Mouse (Mus musculus) CD4-positive helper T cell, adult 2 months (primary cell): ENCODE results near the gene Zc3h6.

Experiments used
- DNase-seq: peaks from one replicate; pipeline ENCODE4 v3.0.0-alpha.2; 2012; ENCODE audit warnings: low read depth, missing footprints, low spot score

The Zc3h6 gene

DNA sequence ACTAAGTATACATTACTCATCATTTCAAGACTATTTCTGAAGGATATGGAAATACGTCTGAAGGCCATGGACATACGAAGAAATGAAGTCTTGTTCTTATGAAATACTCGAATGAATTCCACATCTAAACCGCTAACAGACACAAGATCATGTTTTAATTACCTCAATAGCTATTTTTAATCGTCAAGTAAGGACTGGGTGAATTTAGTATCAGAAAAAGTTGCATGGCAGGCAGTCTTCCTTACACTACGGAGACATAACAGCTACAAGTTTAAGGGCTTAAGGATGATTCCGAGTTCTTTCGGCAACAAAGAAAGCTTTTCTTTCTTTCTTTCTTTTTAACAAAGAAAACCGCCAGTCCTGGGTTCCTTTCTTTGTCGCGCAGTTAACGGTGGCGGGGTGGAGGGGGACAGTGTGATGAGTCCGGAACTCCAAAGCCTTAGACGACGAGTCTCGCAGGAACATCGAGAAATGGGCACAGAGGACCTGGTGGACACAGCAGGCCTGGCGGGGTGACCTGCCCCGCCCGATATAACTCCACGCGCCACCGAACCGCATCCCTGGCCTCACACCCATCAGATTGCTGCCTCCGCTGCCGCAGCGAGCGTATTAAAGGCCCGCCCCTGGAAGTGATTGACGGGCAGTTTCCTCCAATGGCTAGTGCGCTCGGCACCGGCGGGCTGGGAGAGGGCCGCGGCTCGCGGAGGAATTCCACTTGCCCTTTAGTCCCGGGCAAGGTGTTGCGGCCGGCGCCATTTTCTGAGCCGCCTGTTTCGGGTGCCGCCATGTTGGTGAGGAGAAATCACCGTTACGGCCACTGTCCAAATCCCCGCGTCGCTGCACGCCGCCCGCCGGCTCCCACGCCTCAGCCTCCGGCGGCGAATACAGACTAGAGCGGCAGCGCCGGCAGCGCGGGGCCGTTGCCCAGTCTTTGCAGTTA, at the start of gene Zc3h6:
TSS of gene Zc3h6 (plus strand) at position 762 of the 940 bp plus-strand sequence.
- DNase-seq: peak; percentile 98

DNA sequence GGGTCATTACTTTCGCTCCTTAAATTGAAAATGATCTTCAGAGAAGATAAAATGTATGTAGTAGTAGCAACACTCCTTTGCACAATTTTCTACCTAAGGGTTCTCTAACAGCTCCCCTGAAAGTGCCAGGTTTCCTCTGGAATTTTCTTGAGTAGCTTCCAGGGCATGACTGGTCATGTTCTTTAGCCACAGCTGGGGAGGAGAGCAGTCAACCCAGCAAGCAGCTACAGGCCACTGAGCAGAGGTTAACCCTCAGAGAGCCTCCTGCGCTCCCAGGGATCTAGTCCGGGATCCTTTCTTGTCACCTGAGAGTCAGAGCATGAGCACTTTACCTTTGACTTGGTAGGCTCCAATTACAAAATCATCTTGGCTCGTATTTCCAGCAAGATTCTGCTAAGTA, 42.4 kb upstream of the Zc3h6 start:
- DNase-seq: no peak

DNA sequence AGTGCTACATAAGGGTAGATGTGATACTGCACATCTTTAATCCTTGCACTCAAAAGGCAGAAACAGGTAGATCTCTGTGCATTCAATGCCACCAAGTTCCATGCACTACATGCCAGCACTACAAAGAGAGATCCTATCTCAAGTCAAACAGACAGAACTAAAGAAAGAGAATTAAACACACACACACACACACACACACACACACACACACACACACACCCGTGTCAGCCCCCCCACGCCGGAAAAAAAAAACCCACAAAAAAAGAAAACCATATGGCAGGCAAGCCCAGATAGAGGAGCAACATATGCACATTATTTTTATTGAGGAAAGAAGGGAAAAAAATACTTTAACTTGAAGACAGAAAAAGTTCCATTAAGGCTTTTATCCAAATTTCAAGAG, 38.8 kb upstream of the Zc3h6 start:
- DNase-seq: peak; percentile 48

DNA sequence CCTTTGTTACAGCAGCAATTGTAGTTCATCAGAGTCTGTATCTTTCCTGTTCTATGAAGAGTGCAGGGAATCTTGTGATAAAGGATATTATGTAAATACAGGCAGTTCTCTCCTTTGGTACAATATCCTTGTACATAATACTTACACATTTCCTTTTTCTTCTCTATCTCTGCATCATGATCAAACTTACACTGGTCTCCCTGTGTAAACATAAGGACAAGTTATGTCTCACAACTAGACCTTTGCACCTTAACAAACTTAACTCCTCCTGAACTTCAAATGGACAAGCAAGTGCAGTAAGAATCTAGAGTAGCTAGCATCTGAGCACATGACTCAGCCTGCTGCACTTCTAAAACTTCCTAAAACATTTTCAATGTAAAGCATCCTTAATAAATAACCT, 36.5 kb upstream of the Zc3h6 start:
- no peak for DNase-seq

GRCm38 (mm10) chr2:128936256-128936655, 30.9 kb upstream of the Zc3h6 start:
- DNase-seq: no peak

DNA sequence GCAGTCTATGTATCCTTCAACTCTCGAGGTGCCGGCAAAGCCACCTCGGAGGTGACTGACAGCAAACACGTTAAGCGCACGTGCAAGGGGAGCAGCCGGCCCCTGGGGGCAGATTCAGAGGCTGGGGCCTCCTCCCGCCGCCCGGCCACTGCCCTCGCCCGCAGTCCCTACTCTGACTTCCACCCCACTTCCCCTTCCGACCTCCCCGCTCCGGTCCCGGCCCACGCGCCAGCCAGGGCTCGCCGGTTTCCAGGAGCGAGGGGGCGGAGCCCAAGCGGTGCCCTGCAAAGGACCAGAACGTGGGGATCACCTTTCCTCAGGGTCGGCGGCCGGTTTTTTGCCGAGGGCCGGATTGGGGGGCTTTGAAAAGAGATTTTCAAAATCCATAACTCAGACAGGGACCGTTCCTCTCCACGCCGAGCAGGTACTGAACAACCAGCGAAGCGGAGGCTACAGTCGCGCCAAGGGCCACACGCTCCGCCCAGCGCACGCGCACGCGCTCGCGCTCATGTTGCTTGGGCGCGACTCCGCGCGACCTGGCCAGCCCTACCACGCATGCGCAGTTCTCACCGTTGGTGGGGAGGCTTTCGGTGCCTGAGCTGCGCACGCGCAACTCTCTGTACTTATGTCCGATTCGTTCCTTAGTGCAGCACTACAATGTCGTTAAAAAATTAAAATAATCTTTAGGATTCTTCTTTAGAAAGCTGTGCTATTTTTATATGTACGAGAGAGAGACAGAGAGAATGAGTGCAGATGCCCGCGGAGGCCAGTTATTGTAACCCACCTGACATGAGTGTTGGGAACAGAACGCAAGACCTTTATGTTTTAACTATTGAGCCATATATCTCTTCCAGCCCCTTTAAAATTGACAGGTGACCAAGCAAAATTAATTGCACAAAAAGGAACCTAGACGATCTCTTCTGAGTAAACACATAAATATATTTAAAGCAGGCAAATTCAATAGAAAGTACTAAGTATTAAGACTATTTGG, 23.4 kb upstream of the Zc3h6 start, which contains the start of gene Zc3h8:
TSS of gene Zc3h8 (minus strand) at position 540 of the 991 bp plus-strand sequence.
- DNase-seq: peak; percentile 97

- peak; percentile 66 for DNase-seq
Measured at GRCm38 (mm10) chr2:128947962-128948588, 19.1 kb upstream of the Zc3h6 start.

- no peak for DNase-seq
Measured at GRCm38 (mm10) chr2:128954186-128954585, 13.0 kb upstream of the Zc3h6 start.

GRCm38 (mm10) chr2:128965505-128966105, 1.6 kb upstream of the Zc3h6 start:
- no peak for DNase-seq

- no peak for DNase-seq
Measured at GRCm38 (mm10) chr2:128966236-128966635, 966 bp upstream of the Zc3h6 start.

DNA sequence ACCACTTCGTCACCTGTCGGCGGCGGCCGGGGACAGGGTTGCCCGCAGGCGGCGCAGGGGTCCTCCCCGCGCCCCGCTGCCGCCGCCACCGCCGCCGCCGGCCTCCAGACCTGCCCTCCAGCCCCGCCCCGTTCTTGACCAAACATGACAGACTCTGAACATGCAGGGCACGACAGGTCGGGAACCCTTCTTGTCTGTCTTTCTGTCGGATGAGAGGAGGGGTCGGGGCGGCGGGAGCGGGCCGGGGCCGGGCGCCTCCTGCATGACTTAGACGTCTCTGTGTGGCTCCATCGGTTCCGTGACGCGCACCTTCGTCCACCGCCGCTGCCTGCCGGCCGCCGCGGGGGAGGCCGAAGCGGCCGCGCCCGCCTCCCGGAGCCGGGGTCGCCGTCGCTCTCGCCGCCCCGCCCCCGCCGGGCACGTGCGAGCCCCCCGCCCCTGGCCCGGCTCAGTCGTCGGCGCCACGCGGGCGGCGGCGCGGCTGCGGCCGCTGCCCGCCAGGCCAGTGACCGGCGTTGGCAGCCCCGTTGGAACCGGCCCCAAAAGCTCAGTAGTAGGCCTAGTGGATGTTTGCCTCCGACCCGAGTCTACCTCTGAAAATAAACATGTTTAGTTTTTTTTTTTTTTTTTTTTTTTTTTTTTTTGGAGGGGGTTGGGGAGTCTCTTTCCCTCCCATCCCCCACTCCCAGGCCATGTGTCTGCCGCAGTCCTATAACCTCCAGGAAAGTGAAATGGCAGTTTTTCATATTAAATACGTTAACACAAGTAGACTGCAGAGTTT, 649 bp downstream of the Zc3h6 start, which contains the start of gene Gm10762:
TSS of gene Gm10762 (minus strand) at position 65 of the 781 bp plus-strand sequence.
- DNase-seq: peak; percentile 58

GRCm38 (mm10) chr2:128968475-128969083, 1.4 kb downstream of the Zc3h6 start:
- no peak for DNase-seq

DNA sequence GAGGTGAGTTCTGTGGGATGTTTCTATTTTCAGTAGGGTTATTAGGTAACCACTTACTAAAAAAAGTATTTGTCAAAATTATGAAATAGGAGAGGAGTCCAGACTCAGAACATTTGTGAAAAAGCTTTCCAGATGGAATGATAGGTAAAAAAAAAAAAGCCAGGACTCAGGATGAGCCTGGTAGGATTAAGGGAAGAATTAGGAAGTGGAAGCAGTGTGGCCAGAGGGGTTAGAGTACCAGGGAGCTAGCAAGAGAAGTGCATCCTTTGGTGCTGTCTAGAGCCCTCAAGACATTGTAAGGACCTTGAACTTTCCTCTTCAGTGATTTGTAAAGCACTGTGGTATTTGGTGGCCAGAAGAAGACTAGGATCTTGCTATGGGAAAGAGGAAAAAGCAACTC, 5.1 kb downstream of the Zc3h6 start:
- no peak for DNase-seq

DNA sequence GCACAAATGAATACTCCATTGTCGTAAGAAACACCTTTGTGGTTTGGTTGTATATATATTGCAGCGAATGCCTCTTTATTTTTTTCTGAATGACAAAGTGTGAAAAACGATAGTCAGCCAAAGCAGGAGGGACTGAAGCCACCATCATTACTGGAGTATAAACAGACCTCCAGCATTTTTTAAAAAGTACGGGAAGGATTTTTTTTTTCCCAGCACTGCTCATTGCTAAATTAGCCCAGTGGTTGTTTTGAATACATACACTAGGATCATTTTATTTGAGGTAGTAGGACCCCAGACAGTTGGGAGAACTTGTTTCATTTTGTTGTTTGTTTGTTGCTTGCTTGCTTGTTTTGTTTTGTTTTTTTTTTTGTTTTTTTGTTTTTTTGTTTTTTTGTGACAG, 8.4 kb downstream of the Zc3h6 start:
- no peak for DNase-seq

DNA sequence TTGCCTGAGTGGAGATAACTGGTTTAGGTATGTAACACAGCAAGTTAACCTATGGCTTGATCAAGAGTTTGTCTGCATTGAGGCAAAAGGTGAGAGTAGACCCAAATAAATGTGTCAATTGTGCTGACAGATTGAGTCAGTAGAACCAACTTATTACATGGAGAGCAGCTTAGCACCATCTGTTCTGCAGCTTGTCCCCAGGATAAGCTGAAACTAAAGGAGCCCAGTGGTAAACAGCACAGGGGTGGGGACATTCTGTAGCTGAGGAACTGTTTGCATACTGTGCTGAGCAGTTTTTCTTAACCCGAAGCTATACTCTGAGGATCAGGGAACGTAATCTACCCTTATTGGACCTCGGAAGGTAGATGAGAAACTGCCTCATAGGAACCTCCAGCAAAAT, 17.5 kb downstream of the Zc3h6 start:
- DNase-seq: no peak

- no peak for DNase-seq
Measured at GRCm38 (mm10) chr2:129004872-129005271, 37.7 kb downstream of the Zc3h6 start.

GRCm38 (mm10) chr2:129006194-129006749, 39.1 kb downstream of the Zc3h6 start:
- DNase-seq: no peak

DNA sequence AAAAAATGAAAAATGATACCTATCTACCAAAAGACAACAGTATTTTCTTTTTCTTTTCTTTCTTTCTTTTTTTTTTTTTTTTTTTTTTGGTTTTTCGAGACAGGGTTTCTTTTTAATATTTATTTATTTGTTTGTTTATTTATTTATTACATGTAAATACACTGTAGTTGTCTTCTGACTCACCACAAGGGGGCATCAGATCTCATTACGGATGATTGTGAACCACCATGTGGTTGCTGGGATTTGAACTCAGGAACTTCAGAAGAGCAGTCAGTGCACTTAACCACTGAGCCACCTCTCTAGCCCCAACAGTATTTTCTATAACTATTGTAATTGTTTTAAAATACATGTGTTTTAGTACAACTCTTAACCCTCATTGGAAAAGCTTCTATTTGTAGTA, 41.7 kb downstream of the Zc3h6 start:
- peak; percentile 16 for DNase-seq

DNA sequence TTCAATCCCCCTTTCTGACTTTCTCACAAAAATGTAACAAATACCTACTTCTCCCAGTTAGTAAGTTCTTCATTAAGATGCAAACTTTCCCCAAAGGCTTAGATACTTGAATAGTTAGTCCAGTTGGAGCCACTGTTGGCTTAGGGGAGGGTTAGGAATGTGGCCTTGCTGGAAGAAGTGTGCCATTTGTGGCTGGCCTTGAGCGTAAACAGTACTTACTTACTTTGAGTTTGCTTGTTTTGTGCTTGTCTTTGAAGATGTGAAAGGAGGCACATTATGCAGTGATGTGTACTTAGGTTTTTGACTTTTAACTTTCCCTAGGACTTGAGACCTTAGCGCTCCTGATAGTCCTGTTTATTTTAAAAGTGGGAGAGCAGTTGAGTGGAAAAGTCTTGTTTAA, 52.9 kb downstream of the Zc3h6 start:
- DNase-seq: no peak

DNA sequence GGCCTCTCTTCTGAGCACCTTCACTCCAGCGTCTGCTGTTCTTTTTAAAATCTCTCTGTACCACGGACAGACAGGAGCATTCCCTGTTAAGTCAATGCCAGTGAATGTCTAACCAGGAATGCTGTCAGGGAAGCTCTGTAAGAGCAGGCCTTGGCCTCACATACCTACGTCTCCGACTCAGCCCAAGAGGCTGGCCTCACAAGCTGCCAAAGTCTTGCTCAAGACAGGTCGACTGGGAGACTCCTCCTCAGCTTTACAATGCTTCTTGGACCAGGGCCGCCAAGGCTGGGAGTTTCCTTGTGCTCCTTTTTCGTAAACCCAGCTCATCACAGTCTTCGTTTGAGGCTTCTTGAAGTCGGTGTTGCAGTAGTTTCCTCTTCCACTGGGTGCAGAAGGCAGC, 57.6 kb downstream of the Zc3h6 start:
- no peak for DNase-seq
